Mouse (Mus musculus): ENCODE results near the gene Kat6b.
A peak's percentile ranks its signal among the peaks of the same experiment; 100 is the strongest.

The Kat6b gene

GRCm38 (mm10) chr14:21706759-21707571 is 225.7 kb downstream of the Kat6b start:
- DNase-seq (ENCODE audit: low spot score), result no peak

DNA sequence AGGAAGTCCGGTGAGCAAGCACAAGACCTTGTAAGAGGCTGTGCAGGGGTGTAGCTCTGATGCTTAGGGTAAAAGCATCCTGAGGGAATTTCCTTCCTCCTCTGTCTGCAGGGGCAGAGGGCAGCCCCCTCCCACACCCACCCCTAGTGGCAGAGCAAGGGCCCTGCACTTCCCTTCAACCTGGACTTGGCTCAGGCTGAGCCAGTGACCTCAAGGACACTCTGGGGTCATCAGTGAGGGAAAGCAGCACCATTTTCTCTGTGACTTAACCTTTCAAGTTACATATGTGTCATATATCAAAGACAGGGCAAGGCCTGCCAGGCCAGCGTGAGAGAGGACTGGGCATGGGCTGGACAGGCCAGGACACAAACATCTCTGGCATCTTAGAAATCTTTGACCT is 228.3 kb downstream of the Kat6b start:
- DNase-seq (ENCODE audit: low spot score), result peak; percentile 39

GRCm38 (mm10) chr14:21711231-21711630 is 230.0 kb downstream of the Kat6b start:
- DNase-seq (ENCODE audit: low spot score), result no peak

GRCm38 (mm10) chr14:21714486-21714885 is 233.3 kb downstream of the Kat6b start, which contains the start of gene Dupd1:
Gene Dupd1 (minus strand): TSS chr14:21714576.
- DNase-seq (ENCODE audit: low spot score), result no peak

GRCm38 (mm10) chr14:21719646-21720383 is 238.6 kb downstream of the Kat6b start:
- DNase-seq (ENCODE audit: low spot score), result peak; percentile 49

DNA sequence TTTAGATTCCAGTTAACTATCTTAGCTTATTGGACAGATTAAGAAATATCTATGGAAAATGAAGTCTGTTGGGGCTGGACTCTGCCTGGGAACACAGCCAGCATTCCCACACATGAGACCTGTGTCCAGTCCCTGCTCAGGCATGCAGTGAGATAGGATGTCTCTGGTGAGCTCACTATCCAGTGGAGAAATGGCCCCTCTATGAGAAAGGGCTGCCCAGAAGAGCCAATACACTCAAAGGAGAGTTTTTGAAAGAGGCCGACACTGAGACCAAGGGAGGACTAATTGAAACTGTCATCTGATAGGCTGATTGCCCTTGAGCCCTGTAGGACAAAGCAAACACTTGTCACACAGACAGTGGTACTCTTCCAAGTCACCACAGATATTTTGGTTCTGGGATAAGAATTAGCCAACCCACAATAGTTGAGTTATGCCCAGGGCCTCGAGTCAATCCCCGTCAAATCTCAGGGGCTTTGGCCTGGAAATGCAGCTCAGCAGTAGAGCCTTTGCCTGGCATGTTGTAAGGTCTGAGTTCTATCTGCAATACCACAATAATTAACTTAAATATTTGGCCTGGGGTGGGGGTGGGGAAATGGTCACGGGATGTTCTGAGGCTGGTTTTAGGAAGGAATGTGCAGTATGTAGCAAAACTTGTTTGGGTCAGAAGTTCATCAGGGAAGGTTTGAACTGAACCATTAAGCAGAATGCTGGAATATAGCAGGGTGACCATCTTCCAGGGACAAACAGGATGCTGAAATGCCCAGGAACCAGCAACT is 239.4 kb downstream of the Kat6b start:
- DNase-seq (ENCODE audit: low spot score), result no peak
